Mouse (Mus musculus) intestine, embryonic 15.5 days (tissue): ENCODE measurements around the gene Rhbdf2. TPM values are rescaled to one million over a fixed set of nuclear protein-coding genes. Genes with fewer than 3 reads are reported as not detected.

Source experiments
- ATAC-seq: fragments of 200-750 bp; cut with Nextera tagmentation; 2 replicates; pipeline ENCODE4 v1.8.0; 2017; ENCODE audit warnings: moderate TSS enrichment, moderate library complexity
- H3K27ac ChIP-seq: fragments of 300-500 bp; sonication (generic); 2 replicates; pipeline ENCODE4 v1.5.1; 2015; ENCODE audit warnings: mild to moderate bottlenecking, inconsistent platforms
- H3K27me3 ChIP-seq: fragments of 300-500 bp; sonication (generic); replicated peaks from 2 replicates; pipeline ENCODE4 v1.6.1; 2015; ENCODE audit warnings: inconsistent platforms
- H3K36me3 ChIP-seq: fragments of 300-500 bp; sonication (generic); 2 replicates; pipeline ENCODE4 v1.6.1; 2015; ENCODE audit warnings: inconsistent platforms
- H3K4me1 ChIP-seq: fragments of 300-500 bp; sonication (generic); replicated peaks from 2 replicates; pipeline ENCODE4 v1.6.1; 2015; ENCODE audit warnings: inconsistent platforms
- H3K4me2 ChIP-seq: fragments of 300-500 bp; sonication (generic); replicated peaks from 2 replicates; pipeline ENCODE4 v1.6.1; 2015; ENCODE audit warnings: mild to moderate bottlenecking, inconsistent platforms
- H3K4me3 ChIP-seq: fragments of 300-500 bp; sonication (generic); replicated peaks from 2 replicates; pipeline ENCODE4 v1.5.1; 2015; ENCODE audit warnings: inconsistent platforms
- H3K9ac ChIP-seq: fragments of 300-500 bp; sonication (generic); 2 replicates; pipeline ENCODE4 v1.6.1; 2015; ENCODE audit warnings: inconsistent platforms
- H3K9me3 ChIP-seq: fragments of 300-500 bp; sonication (generic); 2 replicates; pipeline ENCODE4 v1.6.1; 2016; ENCODE audit warnings: inconsistent platforms
- WGBS: fragments of 180-500 bp; shearing (Covaris S2); methylation state at CpG from one replicate; pipeline ENCODE4 v1.1.7; 2015; 5-methylcytosine and 5-hydroxymethylcytosine counted together
- polyA plus RNA-seq: library from polyadenylated mRNA; unstranded; fragments of >200 nt; fragmentation: Nextera tagmentation; extraction: Ambion mirVana; gene quantifications from 2 replicates; pipeline ENCODE4 v1.2.1, GENCODE M21; 2015

Rhbdf2 gene
- polyA plus RNA-seq, 1 experiment from 2014 or later: 8.4 TPM

GRCm38 (mm10) chr11:116630171-116630965 is 3.5 kb upstream of the Rhbdf2 start:
- no peak overlapping the region for H3K4me2 ChIP-seq
- H3K4me1 ChIP-seq: 0 out of 2 replicates have a peak, but pooled peaks cover 2% of the 10 kb centered on the region
- no peak overlapping the region for H3K4me3 ChIP-seq
- H3K36me3 ChIP-seq: no peaks in the 10 kb centered on the region
- no peak overlapping the region for H3K27ac ChIP-seq
- H3K9me3 ChIP-seq: no peaks in the 10 kb centered on the region
- no peak overlapping the region for H3K9ac ChIP-seq
- ATAC-seq: no peak
- 39% methylated on average over 12 of the region's 12 CpGs for WGBS
- H3K27me3 ChIP-seq: 0 out of 2 replicates have a peak, but pooled peaks cover 5% of the 10 kb centered on the region

GRCm38 (mm10) chr11:116629472-116629871 is 2.7 kb upstream of the Rhbdf2 start:
- no peak overlapping the region for H3K27ac ChIP-seq
- no peaks in the 10 kb centered on the region for H3K36me3 ChIP-seq
- H3K9me3 ChIP-seq: no peaks in the 10 kb centered on the region
- no peak for ATAC-seq
- H3K9ac ChIP-seq: no peak overlapping the region
- peaks cover 8% of the 10 kb centered on the region for H3K4me1 ChIP-seq
- WGBS: 87% methylated on average over 6 of the region's 6 CpGs
- H3K4me3 ChIP-seq: no peak overlapping the region
- no peak overlapping the region for H3K4me2 ChIP-seq
- H3K27me3 ChIP-seq: 0 out of 2 replicates have a peak, but pooled peaks cover 5% of the 10 kb centered on the region

DNA sequence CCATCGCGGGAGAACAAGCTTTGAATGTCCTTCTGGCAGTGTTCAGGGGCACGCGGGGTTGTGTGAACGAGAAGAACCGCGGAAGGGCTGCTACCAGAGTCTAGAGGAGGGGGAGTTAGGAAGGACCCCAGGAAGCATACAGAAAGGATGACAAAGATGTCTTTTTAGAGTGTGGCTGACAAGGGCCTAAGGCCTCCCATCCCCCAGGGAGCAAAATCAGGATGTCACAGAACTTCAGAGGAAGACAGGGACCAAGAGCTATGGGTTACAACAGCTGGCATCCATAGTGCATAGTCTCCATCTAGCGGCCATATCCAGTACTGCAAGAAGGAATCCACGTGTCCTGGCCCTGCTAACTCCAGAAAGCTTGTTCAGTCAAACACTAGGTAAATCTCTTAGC is 1.9 kb upstream of the Rhbdf2 start:
- H3K4me3 ChIP-seq: no peak overlapping the region
- no peak overlapping the region for H3K9ac ChIP-seq
- H3K9me3 ChIP-seq: no peaks in the 10 kb centered on the region
- H3K4me1 ChIP-seq: peaks cover 12% of the 10 kb centered on the region
- no peaks in the 10 kb centered on the region for H3K36me3 ChIP-seq
- WGBS: 54% methylated on average over 9 of the region's 9 CpGs
- 0 out of 2 replicates have a peak, but pooled peaks cover 5% of the 10 kb centered on the region for H3K27me3 ChIP-seq
- peak; percentile 54 for ATAC-seq
- no peak overlapping the region for H3K27ac ChIP-seq
- no peak overlapping the region for H3K4me2 ChIP-seq

DNA sequence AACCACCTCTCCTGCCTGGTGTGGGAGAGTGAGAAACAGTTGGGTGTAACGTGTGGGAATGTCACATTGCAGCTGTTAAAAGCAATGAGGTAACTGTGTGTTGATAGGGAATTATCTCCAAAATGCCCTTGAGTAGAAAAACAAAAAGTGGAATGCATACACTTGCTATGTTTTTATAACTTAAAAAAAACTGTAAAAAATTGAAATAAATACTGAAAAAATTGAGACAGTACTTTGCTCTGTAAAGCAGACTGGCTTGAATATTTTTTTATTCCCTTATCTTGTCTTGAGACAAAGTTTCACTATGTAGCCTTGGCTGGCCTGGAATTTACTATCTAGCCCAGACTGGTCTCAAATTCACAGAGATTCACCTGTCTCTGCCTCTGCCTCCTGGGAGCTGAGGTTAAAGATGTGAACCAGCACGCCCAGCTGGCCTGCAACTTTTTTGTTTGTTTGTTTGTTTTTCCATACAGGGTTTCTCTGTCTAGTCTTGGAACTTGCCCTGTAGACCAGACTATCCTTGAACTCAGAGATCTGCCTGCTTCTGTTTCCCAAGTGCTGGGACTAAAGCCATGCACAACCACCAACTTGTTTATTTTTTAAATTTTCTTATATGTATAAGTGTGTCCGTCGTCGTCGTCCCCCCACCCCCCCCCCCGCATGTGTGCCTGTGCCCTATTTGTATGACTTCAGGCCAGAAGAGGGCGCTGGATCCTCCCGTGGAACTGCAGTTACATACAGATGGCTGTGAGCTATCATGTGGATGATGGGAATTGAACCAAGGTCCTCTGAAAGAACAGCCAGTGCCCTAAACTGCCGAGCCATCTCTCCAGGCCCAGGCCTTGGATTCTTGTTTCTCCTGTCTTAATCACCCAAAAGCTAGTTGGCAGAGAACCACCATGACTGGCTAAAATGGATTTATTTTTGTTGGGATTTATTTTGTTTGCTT is 527 bp upstream of the Rhbdf2 start:
- Histone ChIP-seq H3K4me1 (peaks cover 24% of the 10 kb centered on the region), H3K9ac (no peak overlapping the region), H3K27ac (no peak overlapping the region), H3K27me3 (0 out of 2 replicates have a peak, but pooled peaks cover 5% of the 10 kb centered on the region), H3K36me3 (no peaks in the 10 kb centered on the region), H3K4me3 (no peak overlapping the region), H3K4me2 (no peak overlapping the region), H3K9me3 (no peaks in the 10 kb centered on the region)
- 40% methylated on average over 10 of the region's 10 CpGs for WGBS
- no peak for ATAC-seq

DNA sequence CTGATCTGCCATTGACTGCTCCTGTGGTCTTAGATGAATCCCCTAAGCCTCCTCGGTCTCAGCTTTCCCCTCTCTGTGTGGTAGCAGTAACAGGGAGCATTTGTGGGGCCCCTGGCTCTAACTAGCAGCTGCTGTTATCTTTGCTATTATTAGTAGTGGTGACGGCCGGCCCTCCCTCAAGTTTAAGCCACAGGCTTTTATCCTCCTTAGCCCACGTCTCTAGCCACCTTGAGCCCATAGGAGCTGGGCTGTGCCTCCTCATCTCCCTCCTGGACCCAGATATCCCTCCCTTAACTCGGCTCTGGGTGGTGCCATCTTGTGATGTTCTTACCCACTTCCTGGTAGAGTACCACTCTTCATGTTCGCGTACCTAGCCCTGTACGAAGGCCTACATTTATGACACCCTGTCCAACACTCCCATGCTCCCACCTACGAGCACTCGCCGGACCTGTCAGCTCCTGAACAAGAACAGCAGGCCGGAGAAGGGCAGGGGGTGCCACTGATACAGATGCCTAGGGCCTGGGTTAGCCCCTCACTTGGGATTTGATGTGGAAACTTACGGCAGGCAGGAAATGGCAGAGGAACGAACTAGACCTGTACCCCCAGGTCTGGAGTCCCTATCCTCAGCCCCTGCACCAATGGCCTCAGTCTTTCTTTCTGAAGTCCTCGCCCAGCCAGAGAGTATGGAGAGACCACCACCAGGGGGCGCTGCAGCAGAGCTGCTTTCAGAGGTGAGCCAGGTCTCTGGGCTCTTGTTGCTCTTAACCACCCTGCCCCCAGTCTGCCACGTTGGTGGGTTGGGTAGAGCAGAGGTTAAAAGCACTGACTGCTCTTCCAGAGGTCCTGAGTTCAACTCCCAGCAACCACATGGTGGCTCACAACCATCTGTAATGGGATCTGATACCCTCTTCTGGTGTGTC is 1.5 kb downstream of the Rhbdf2 start:
- no peak overlapping the region for H3K27ac ChIP-seq
- WGBS: 75% methylated on average over 17 of the region's 17 CpGs
- no peak overlapping the region for H3K4me3 ChIP-seq
- H3K4me1 ChIP-seq: peaks cover 40% of the 10 kb centered on the region
- H3K36me3 ChIP-seq: no peaks in the 10 kb centered on the region
- H3K9me3 ChIP-seq: no peaks in the 10 kb centered on the region
- H3K4me2 ChIP-seq: no peak overlapping the region
- H3K9ac ChIP-seq: no peak overlapping the region
- no peak for ATAC-seq
- H3K27me3 ChIP-seq: 0 out of 2 replicates have a peak, but pooled peaks cover 5% of the 10 kb centered on the region

GRCm38 (mm10) chr11:116624131-116624832 is 2.5 kb downstream of the Rhbdf2 start:
- H3K4me1 ChIP-seq: peaks cover 47% of the 10 kb centered on the region
- WGBS: 12% methylated on average over 42 of the region's 42 CpGs

DNA sequence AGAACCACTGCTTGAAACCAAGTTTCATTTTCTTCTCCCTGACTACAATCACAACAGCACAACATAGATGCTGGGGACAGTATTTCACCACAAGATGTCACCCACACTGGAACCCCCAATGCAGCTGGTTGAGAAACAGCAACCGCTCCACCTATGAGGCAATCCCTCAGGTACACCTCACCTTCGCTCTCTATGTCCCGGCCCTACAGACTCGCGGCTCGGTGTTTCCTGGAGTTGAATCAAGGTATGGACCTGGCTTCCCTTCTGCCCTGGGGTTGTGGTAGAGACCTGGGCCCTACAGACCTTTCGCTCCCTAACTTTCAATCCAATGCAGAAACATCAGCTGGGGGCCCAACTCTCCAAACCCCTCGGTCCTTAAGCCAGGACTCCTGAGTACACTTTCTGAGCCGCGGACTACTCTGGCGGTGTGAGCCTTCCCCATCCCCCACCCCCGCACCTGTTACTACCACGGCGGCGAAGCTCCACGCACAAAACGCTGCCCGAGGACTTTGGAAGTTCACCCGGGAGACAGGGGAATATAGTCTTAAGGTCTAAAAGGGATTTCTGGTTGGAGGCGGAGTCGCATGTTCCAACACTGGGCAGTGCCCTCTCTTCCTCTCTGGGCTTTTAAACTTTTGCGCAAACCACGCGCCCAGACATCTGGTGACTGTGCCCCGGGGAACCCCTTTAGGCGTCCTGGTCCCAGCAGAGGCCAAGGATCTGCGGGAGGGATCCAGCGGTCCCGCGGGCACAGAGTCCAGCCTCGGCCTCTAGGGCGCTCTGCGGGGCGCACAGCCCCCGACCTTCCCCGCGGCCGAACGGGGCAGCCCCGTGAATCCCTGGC is 3.3 kb downstream of the Rhbdf2 start:
- H3K9ac ChIP-seq: peak overlapping the region; percentile 67
- H3K36me3 ChIP-seq: no peaks in the 10 kb centered on the region
- H3K4me2 ChIP-seq: peak overlapping the region; percentile 92
- peak overlapping the region; percentile 82 for H3K4me3 ChIP-seq
- no peaks in the 10 kb centered on the region for H3K9me3 ChIP-seq
- peaks cover 50% of the 10 kb centered on the region for H3K4me1 ChIP-seq
- no peaks in the 10 kb centered on the region for H3K27me3 ChIP-seq
- 8% methylated on average over 40 of the region's 40 CpGs for WGBS
- peak; percentile 59 for ATAC-seq
- H3K27ac ChIP-seq: peak overlapping the region; percentile 63

More at GRCm38 (mm10) chr11:116624131-116624832, 2.5 kb downstream of the Rhbdf2 start:
- Histone ChIP-seq H3K27me3 (no peaks in the 10 kb centered on the region), H3K9ac (peak overlapping the region; percentile 67), H3K36me3 (no peaks in the 10 kb centered on the region), H3K4me2 (peak overlapping the region; percentile 92), H3K27ac (peak overlapping the region; percentile 63), H3K4me3 (peak overlapping the region; percentile 82), H3K9me3 (no peaks in the 10 kb centered on the region)
- ATAC-seq: peak; percentile 84

DNA sequence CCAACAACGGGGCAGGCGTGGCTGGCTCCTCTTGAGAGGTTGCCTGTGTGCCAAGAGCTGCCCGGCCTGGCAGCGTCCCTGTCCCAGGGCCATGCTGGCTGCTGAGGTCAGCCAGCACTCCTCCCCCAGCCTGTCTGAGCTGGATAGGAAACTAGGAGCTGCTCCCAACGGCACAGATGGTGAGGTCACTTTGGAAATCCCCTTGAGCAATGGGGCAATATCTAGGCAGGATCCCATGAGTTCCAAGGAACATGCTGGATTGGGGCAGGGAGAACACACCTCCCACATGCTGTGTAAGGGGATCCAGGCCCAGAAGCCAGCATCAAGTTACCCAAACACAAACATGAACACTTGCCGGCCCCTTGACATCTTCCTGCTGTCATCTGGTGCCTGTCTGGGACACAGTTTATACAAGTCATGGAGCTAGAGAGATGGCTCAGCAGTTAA is 5.5 kb downstream of the Rhbdf2 start:
- Histone ChIP-seq H3K4me1 (peaks cover 58% of the 10 kb centered on the region), H3K27me3 (no peaks in the 10 kb centered on the region), H3K4me3 (no peak overlapping the region), H3K27ac (peak overlapping the region; percentile 34), H3K36me3 (no peaks in the 10 kb centered on the region), H3K9ac (no peak overlapping the region), H3K4me2 (0 out of 2 replicates have a peak overlapping the region, but pooled peaks have one; percentile 19), H3K9me3 (no peaks in the 10 kb centered on the region)
- 41% methylated on average over 6 of the region's 6 CpGs for WGBS
- peak; percentile 3; the same call in 1 of the 2 replicates for ATAC-seq

- no peaks in the 10 kb centered on the region for H3K36me3 ChIP-seq
- no peak overlapping the region for H3K4me3 ChIP-seq
- WGBS: 78% methylated on average over 10 of the region's 10 CpGs
- 0 out of 2 replicates have a peak overlapping the region, but pooled peaks have one; percentile 10 for H3K4me2 ChIP-seq
- peaks cover 64% of the 10 kb centered on the region for H3K4me1 ChIP-seq
- no peaks in the 10 kb centered on the region for H3K9me3 ChIP-seq
- peak overlapping the region; percentile 34; the same call in 1 of the 2 replicates for H3K27ac ChIP-seq
- no peak overlapping the region for H3K9ac ChIP-seq
- H3K27me3 ChIP-seq: no peaks in the 10 kb centered on the region
- ATAC-seq: no peak
Measured at GRCm38 (mm10) chr11:116620559-116621253, 6.1 kb downstream of the Rhbdf2 start.

DNA sequence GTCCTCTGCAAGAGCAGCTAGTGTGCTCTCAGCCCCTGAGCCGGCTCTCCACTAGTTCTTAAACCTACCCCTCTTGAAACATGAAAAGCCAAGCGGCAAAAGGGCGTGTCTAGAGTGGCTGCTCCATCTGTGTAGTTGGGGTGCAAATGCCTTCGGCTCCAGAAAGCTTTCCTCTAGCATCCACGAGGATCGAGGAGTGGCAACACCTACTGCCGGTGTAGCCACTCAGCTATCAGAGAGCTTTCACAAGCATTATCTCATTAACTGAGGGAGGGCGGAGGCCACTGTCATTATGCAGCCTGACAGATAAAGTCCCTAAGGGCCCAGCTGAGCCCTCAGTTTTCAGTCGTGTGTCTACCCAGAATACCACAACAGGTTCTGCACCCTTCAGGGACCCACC is 6.7 kb downstream of the Rhbdf2 start:
- no peak overlapping the region for H3K27ac ChIP-seq
- H3K4me2 ChIP-seq: 0 out of 2 replicates have a peak overlapping the region, but pooled peaks have one; percentile 10
- no peak overlapping the region for H3K4me3 ChIP-seq
- H3K4me1 ChIP-seq: peaks cover 69% of the 10 kb centered on the region
- H3K9me3 ChIP-seq: no peaks in the 10 kb centered on the region
- WGBS: 34% methylated on average over 9 of the region's 9 CpGs
- no peak for ATAC-seq
- H3K36me3 ChIP-seq: no peaks in the 10 kb centered on the region
- H3K9ac ChIP-seq: no peak overlapping the region
- H3K27me3 ChIP-seq: no peaks in the 10 kb centered on the region
